Mouse (Mus musculus): ENCODE measurements at regions not wholly inside any gene's neighbourhood (a gene's known extent, or its start where the extent isn't known, plus 50 kb on each side); places are given as distances from the start of the nearest gene placed in this dataset.

DNA sequence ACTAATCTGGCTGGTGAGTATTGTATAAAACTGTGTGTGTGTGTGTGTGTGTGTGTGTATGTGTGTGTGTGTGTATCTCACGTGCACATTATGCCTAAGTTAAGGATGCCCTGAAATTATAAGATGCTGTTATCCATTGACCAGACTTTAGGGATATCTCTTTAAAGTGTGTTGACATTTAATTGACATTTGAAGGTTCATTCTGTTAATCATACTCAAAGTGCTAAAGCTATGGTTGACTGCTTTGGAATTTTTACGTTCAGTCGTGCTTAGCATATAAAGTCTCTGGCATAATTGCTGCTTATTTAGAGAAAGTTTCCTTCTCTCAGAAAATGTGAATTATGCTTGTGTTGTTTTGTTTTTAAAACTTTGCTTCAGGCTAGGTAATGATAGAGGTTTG is 135.9 kb downstream of the Ogfrl1 start:
- Histone ChIP-seq H3K4me3 (no peak overlapping the region), H3K27me3 (ENCODE audit: low read depth, poor library complexity, severe bottlenecking) (no peaks in the 10 kb centered on the region), H3K9me3 (replicated peaks) (no peaks in the 10 kb centered on the region), H3K4me1 (peaks cover 43% of the 10 kb centered on the region), H3K27ac (replicated peaks) (no peak overlapping the region), H3K36me3 (no peaks in the 10 kb centered on the region)
- no peak for DNase-seq (ENCODE audit: low spot score)
- WGBS, result 84% methylated on average over 3 of the region's 3 CpGs

- WGBS, result 40% methylated on average over 10 of the region's 10 CpGs
- H3K9me3 ChIP-seq (replicated peaks), result no peaks in the 10 kb centered on the region
- no peak for DNase-seq (ENCODE audit: low spot score)
- H3K4me1 ChIP-seq, result peaks cover 36% of the 10 kb centered on the region
- H3K36me3 ChIP-seq, result no peaks in the 10 kb centered on the region
- peak overlapping the region; percentile 80 for H3K4me3 ChIP-seq
- peak overlapping the region; percentile 95 for H3K27ac ChIP-seq (replicated peaks)
- H3K27me3 ChIP-seq (ENCODE audit: low read depth, poor library complexity, severe bottlenecking), result no peaks in the 10 kb centered on the region
Measured at GRCm38 (mm10) chr1:23257306-23257895, 140.2 kb downstream of the Ogfrl1 start.

DNA sequence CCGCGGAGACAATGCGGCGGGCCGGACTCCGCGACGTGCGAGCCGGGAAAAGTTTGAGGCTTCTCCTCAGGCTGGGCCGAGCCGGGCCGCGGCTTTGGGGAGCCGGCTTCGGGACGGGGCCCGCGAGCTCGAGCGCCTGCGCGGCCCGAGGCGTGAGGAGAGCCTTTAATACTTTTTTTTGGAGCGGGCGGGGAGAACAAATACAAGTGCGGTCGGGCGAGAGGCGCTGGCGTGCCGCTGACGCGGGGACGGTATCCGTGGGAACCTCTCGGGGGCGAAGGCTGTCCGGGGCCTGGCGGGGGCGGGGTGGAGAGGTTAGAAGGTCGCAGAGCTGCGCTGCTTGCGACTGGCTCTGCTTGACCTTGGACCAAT is 141.0 kb downstream of the Ogfrl1 start:
- H3K4me1 ChIP-seq, result peaks cover 36% of the 10 kb centered on the region
- 0% methylated on average over 45 of the region's 45 CpGs for WGBS
- DNase-seq (ENCODE audit: low spot score), result peak; percentile 90
- peak overlapping the region; percentile 95 for H3K27ac ChIP-seq (replicated peaks)
- no peaks in the 10 kb centered on the region for H3K36me3 ChIP-seq
- peak overlapping the region; percentile 80 for H3K4me3 ChIP-seq
- no peaks in the 10 kb centered on the region for H3K9me3 ChIP-seq (replicated peaks)
- no peaks in the 10 kb centered on the region for H3K27me3 ChIP-seq (ENCODE audit: low read depth, poor library complexity, severe bottlenecking)

DNA sequence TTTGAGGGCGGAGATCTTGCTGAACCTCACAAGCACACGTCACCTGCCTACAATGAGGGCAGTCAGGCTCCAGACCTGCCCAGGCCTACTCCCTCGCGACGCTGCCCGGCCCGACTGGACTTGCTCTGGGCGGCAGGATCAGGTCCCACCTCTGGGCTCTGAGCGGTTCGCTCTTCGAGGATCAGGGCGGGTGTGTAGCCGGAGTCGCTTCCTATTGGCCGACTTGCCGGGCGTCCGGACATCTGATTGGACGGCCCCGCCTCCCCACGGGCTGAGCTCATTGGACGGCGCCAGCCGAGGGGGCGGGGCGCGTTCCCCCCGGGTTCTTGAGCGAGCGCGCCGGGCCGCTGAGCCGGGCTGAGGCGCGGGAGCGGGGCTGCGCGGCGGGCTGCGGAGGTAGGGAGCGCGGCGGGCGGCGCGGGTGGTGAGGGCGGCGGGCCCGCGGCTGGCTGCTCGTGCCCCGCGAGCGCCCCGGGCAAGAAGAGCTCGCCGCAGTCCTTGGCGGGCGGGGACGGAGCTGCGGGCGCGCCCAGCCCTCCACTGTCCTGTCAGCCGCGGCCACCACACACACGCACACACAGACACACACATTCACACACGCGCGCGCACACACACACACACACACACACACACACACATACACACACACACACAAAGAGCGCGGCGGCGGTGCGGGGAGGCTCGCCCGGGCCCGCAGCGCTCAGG is 141.5 kb downstream of the Ogfrl1 start:
- no peaks in the 10 kb centered on the region for H3K9me3 ChIP-seq (replicated peaks)
- WGBS, result under 1% methylated on average over 68 of the region's 80 CpGs
- peak; percentile 96 for DNase-seq (ENCODE audit: low spot score)

DNA sequence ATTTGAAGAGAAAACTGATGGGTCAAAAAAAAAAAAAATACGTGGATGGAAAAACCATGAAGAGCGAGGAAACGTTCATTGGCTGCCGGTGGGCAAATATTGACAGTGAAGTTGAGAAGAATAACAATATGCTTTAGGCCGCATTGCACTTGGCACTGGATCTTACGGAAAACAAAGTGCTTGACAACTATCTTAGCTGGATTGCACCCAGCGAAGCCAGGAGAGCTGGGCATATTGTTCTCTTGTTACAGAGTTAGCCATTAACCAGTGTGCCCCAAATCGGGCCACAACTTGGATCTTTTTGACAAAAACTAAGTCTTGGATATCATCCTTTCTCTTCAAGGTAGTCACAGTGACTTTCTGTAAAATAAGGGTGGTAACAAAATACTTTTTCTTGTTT is 143.3 kb downstream of the Ogfrl1 start:
- DNase-seq (ENCODE audit: low spot score), result no peak
- H3K27me3 ChIP-seq (ENCODE audit: low read depth, poor library complexity, severe bottlenecking), result no peaks in the 10 kb centered on the region
- peaks cover 27% of the 10 kb centered on the region for H3K4me1 ChIP-seq
- no peaks in the 10 kb centered on the region for H3K36me3 ChIP-seq
- no peak overlapping the region for H3K27ac ChIP-seq (replicated peaks)
- H3K9me3 ChIP-seq (replicated peaks), result no peaks in the 10 kb centered on the region
- WGBS, result 86% methylated on average over 8 of the region's 8 CpGs
- no peak overlapping the region for H3K4me3 ChIP-seq

More for the DNA sequence above, 141.5 kb downstream of the Ogfrl1 start:
- H3K4me1 ChIP-seq, result peaks cover 36% of the 10 kb centered on the region
- peak overlapping the region; percentile 95 for H3K27ac ChIP-seq (replicated peaks)
- no peaks in the 10 kb centered on the region for H3K27me3 ChIP-seq (ENCODE audit: low read depth, poor library complexity, severe bottlenecking)
- peak overlapping the region; percentile 80 for H3K4me3 ChIP-seq
- H3K36me3 ChIP-seq, result no peaks in the 10 kb centered on the region

GRCm38 (mm10) chr1:23231522-23231921 is 129.5 kb upstream of the 4933415F23Rik start:
- DNase-seq (ENCODE audit: low spot score), result no peak
- Histone ChIP-seq H3K9me3 (replicated peaks) (no peaks in the 10 kb centered on the region), H3K4me1 (no peaks in the 10 kb centered on the region), H3K4me3 (no peak overlapping the region), H3K27me3 (ENCODE audit: low read depth, poor library complexity, severe bottlenecking) (no peaks in the 10 kb centered on the region), H3K36me3 (no peaks in the 10 kb centered on the region), H3K27ac (replicated peaks) (no peak overlapping the region)
- WGBS, result 54% methylated on average over 1 of the region's 1 CpGs

- no peaks in the 10 kb centered on the region for H3K4me1 ChIP-seq
- H3K27ac ChIP-seq (replicated peaks), result no peak overlapping the region
Measured at GRCm38 (mm10) chr1:23228478-23228877, 126.4 kb upstream of the 4933415F23Rik start.

GRCm38 (mm10) chr1:23214462-23215158 is 112.6 kb upstream of the 4933415F23Rik start:
- WGBS, result 85% methylated on average over 13 of the region's 13 CpGs
- H3K36me3 ChIP-seq, result no peaks in the 10 kb centered on the region
- no peaks in the 10 kb centered on the region for H3K9me3 ChIP-seq (replicated peaks)
- H3K4me1 ChIP-seq, result no peaks in the 10 kb centered on the region
- H3K27me3 ChIP-seq (ENCODE audit: low read depth, poor library complexity, severe bottlenecking), result no peaks in the 10 kb centered on the region
- DNase-seq (ENCODE audit: low spot score), result no peak
- no peak overlapping the region for H3K27ac ChIP-seq (replicated peaks)
- no peak overlapping the region for H3K4me3 ChIP-seq

More at GRCm38 (mm10) chr1:23228478-23228877, 126.4 kb upstream of the 4933415F23Rik start:
- WGBS, result 85% methylated on average over 6 of the region's 6 CpGs
- Histone ChIP-seq H3K27me3 (ENCODE audit: low read depth, poor library complexity, severe bottlenecking) (no peaks in the 10 kb centered on the region), H3K36me3 (no peaks in the 10 kb centered on the region), H3K9me3 (replicated peaks) (no peaks in the 10 kb centered on the region), H3K4me3 (no peak overlapping the region)
- no peak for DNase-seq (ENCODE audit: low spot score)

GRCm38 (mm10) chr1:23207843-23208242 is 105.8 kb upstream of the 4933415F23Rik start:
- Histone ChIP-seq H3K27me3 (ENCODE audit: low read depth, poor library complexity, severe bottlenecking) (no peaks in the 10 kb centered on the region), H3K4me1 (peaks cover 3% of the 10 kb centered on the region)
- WGBS, result 84% methylated on average over 1 of the region's 1 CpGs

DNA sequence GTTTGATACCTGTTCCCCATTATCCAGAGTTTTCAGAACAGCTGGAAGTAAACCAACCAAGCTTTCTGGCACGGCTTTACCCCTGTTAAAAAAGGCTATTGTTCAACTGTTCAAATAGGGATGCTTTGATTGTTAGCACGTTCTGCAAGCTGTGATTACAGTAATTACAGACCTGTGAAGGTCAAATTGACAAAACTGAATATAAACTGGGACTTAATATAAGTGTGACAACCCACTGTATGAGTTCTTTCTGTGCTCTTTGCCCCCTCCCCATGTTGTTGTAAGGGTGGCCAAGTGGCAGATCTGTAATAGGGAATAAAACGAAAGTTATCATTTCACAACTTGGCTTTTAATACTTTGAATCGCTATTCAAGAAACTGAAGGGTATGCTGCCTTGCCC is 105.0 kb upstream of the 4933415F23Rik start:
- H3K9me3 ChIP-seq (replicated peaks), result no peaks in the 10 kb centered on the region
- H3K36me3 ChIP-seq, result no peaks in the 10 kb centered on the region
- H3K4me1 ChIP-seq, result peaks cover 7% of the 10 kb centered on the region
- no peaks in the 10 kb centered on the region for H3K27me3 ChIP-seq (ENCODE audit: low read depth, poor library complexity, severe bottlenecking)
- DNase-seq (ENCODE audit: low spot score), result no peak
- 75% methylated on average over 4 of the region's 4 CpGs for WGBS
- H3K4me3 ChIP-seq, result no peak overlapping the region
- H3K27ac ChIP-seq (replicated peaks), result no peak overlapping the region

More at GRCm38 (mm10) chr1:23207843-23208242, 105.8 kb upstream of the 4933415F23Rik start:
- Histone ChIP-seq H3K4me3 (no peak overlapping the region), H3K27ac (replicated peaks) (no peak overlapping the region), H3K9me3 (replicated peaks) (no peaks in the 10 kb centered on the region), H3K36me3 (no peaks in the 10 kb centered on the region)
- no peak for DNase-seq (ENCODE audit: low spot score)

DNA sequence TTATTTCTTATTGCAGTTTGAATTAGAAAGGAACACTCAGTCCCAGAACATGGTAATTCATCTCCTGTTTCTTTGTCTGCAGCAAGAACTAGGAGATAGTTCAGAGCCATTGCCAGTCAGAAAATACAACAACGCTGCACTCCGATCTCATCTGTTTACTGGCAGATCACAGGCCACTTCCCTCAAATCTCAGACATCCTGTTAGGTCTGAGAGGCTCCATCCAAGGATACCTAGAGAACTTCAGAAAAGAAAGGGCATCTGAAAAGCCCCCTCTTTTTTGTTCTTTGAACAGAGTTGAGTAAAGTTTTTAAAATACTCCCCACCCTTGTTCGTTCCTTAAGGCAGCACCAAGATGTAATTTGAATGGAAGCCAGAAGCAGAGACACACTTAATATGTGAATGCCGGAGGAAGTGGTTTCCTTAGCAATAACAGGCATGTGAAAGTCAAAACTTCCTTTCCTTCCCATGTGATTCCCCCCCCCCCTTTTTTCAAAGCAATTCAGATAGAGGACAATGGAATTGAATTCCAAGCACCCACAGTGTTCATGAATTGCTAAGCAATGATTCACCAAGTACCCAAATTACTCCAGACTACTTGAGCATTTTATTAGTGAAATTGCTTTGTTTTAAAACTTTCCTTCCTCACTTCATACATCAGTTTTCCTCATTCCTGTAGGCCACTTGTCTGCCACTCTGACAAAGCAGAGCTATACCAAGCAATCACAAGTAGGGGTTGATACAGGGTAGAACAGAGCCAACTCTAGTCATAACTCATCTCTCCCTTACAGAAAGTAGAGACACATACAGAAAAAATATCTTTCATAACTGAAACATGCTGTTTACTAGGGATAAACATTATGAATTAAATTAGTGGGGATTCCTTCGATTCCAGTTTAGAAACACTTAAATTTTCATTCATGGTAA is 100.7 kb upstream of the 4933415F23Rik start:
- no peaks in the 10 kb centered on the region for H3K36me3 ChIP-seq
- no peak overlapping the region for H3K4me3 ChIP-seq
- no peaks in the 10 kb centered on the region for H3K9me3 ChIP-seq (replicated peaks)
- no peaks in the 10 kb centered on the region for H3K27me3 ChIP-seq (ENCODE audit: low read depth, poor library complexity, severe bottlenecking)
- WGBS, result 72% methylated on average over 5 of the region's 5 CpGs
- no peak for DNase-seq (ENCODE audit: low spot score)
- H3K4me1 ChIP-seq, result peaks cover 7% of the 10 kb centered on the region
- H3K27ac ChIP-seq (replicated peaks), result no peak overlapping the region; the same call in 1 of the 2 replicates

- DNase-seq (ENCODE audit: low spot score), result no peak
- no peaks in the 10 kb centered on the region for H3K27me3 ChIP-seq (ENCODE audit: low read depth, poor library complexity, severe bottlenecking)
- no peaks in the 10 kb centered on the region for H3K9me3 ChIP-seq (replicated peaks)
- H3K4me3 ChIP-seq, result no peak overlapping the region
- no peak overlapping the region for H3K27ac ChIP-seq (replicated peaks)
- WGBS, result 73% methylated on average over 4 of the region's 4 CpGs
- no peaks in the 10 kb centered on the region for H3K36me3 ChIP-seq
- H3K4me1 ChIP-seq, result peaks cover 7% of the 10 kb centered on the region
Measured at GRCm38 (mm10) chr1:23200460-23200859, 98.4 kb upstream of the 4933415F23Rik start.
